Mouse (Mus musculus): ENCODE data around the gene Ppp1r36.

GRCm38 (mm10) chr12:76380151-76380550 is 37.2 kb upstream of the Ppp1r36 start:
- TF ChIP-seq CTCF (IDR thresholded peaks at IDR 0.05; ENCODE audit: borderline replicate concordance, control insufficient read depth, extremely low read depth, insufficient read depth, low read length, poor library complexity) (no peak), POLR2A (IDR thresholded peaks at IDR 0.05; ENCODE audit: control insufficient read depth, extremely low read depth, insufficient read depth, low read length, poor library complexity) (no peak)

Data from thymus, adult 2 months (tissue).